Mouse (Mus musculus) myocyte (in vitro differentiated cells): ENCODE data around the gene Igf1r. TPM values are rescaled to one million over a fixed set of nuclear protein-coding genes. Genes with fewer than 3 reads are reported as not detected.

Experiments
- H3K27me3 ChIP-seq: one replicate; pipeline ENCODE4 v1.6.1; 2011; ENCODE audit not compliant: control insufficient read depth, insufficient read depth, insufficient read length
- H3K36me3 ChIP-seq: one replicate; pipeline ENCODE4 v1.6.1; 2011; ENCODE audit not compliant: control insufficient read depth, insufficient read depth
- H3K4me2 ChIP-seq: one replicate; pipeline ENCODE4 v1.6.1; 2011; ENCODE audit warnings: low read depth, control low read depth
- H3K4me3 ChIP-seq: one replicate; pipeline ENCODE4 v1.5.1; 2011; ENCODE audit warnings: mild to moderate bottlenecking, control low read depth, moderate library complexity
- H3K79me2 ChIP-seq: one replicate; pipeline ENCODE4 v1.6.1; 2011; ENCODE audit not compliant: control insufficient read depth, insufficient read depth
- H3ac ChIP-seq: one replicate; pipeline ENCODE4 v1.6.1; 2011; ENCODE audit not compliant: control insufficient read depth, insufficient read length
- CEBPB ChIP-seq: IDR thresholded peaks from 2 replicates; pipeline ENCODE4 v1.6.1; 2011; ENCODE audit warnings: mild to moderate bottlenecking, moderate library complexity; ENCODE audit not compliant: poor library complexity, insufficient read depth, severe bottlenecking
- E2F4 ChIP-seq: IDR thresholded peaks from one replicate; pipeline ENCODE4 v1.6.1; 2011; ENCODE audit warnings: mild to moderate bottlenecking, control low read depth, moderate library complexity; ENCODE audit not compliant: insufficient read depth
- MAX ChIP-seq: IDR thresholded peaks from one replicate; pipeline ENCODE4 v1.6.1; 2011; ENCODE audit warnings: low read depth, mild to moderate bottlenecking, control low read depth
- MYOD1 ChIP-seq, 3 experiments: IDR thresholded peaks; one replicate each; pipeline ENCODE4 v1.6.1; 2011; ENCODE audit warnings: control low read depth in 2 of 3, low read depth in 2 of 3, mild to moderate bottlenecking in 2 of 3, moderate library complexity in 1 of 3; ENCODE audit not compliant: insufficient read length in 2 of 3, control insufficient read depth in 1 of 3
- MYOG ChIP-seq, 3 experiments: IDR thresholded peaks; one replicate each; pipeline ENCODE4 v1.6.1; 2011; ENCODE audit warnings: control low read depth in 2 of 3, low read depth in 2 of 3, mild to moderate bottlenecking in 2 of 3; ENCODE audit not compliant: insufficient read length in 2 of 3, control insufficient read depth in 1 of 3, insufficient read depth in 1 of 3
- POLR2A ChIP-seq: IDR thresholded peaks from one replicate; pipeline ENCODE4 v1.6.1; 2011; ENCODE audit warnings: low read depth, mild to moderate bottlenecking, control low read depth, moderate library complexity; ENCODE audit not compliant: insufficient read length
- POLR2AphosphoS2 ChIP-seq: IDR thresholded peaks from one replicate; pipeline ENCODE4 v1.6.1; 2011; ENCODE audit warnings: low read depth, control low read depth; ENCODE audit not compliant: insufficient read length
- REST ChIP-seq: IDR thresholded peaks from one replicate; pipeline ENCODE4 v1.6.1; 2011; ENCODE audit warnings: mild to moderate bottlenecking, control low read depth, moderate library complexity; ENCODE audit not compliant: insufficient read depth, insufficient read length
- SRF ChIP-seq: IDR thresholded peaks from one replicate; pipeline ENCODE4 v1.6.1; 2011; ENCODE audit warnings: low read depth; ENCODE audit not compliant: control insufficient read depth, insufficient read length
- TCF12 ChIP-seq: IDR thresholded peaks from one replicate; pipeline ENCODE4 v1.6.1; 2011; ENCODE audit warnings: mild to moderate bottlenecking, control low read depth; ENCODE audit not compliant: poor library complexity, insufficient read depth, severe bottlenecking
- TCF3 ChIP-seq: IDR thresholded peaks from one replicate; pipeline ENCODE4 v1.6.1; 2011; ENCODE audit warnings: low read depth, control low read depth; ENCODE audit not compliant: insufficient read length
- USF1 ChIP-seq: IDR thresholded peaks from one replicate; pipeline ENCODE4 v1.6.1; 2011; ENCODE audit warnings: low read depth, mild to moderate bottlenecking, control low read depth, moderate library complexity
- polyA plus RNA-seq: library from polyadenylated mRNA; unstranded; fragments of >200 nt; fragmentation: generic; extraction: Trizol; gene quantifications from one replicate; pipeline ENCODE4 v1.2.1, GENCODE M21; 2012; ENCODE audit warnings: missing spikeins

Gene Igf1r
- polyA plus RNA-seq: 7.9 TPM

DNA sequence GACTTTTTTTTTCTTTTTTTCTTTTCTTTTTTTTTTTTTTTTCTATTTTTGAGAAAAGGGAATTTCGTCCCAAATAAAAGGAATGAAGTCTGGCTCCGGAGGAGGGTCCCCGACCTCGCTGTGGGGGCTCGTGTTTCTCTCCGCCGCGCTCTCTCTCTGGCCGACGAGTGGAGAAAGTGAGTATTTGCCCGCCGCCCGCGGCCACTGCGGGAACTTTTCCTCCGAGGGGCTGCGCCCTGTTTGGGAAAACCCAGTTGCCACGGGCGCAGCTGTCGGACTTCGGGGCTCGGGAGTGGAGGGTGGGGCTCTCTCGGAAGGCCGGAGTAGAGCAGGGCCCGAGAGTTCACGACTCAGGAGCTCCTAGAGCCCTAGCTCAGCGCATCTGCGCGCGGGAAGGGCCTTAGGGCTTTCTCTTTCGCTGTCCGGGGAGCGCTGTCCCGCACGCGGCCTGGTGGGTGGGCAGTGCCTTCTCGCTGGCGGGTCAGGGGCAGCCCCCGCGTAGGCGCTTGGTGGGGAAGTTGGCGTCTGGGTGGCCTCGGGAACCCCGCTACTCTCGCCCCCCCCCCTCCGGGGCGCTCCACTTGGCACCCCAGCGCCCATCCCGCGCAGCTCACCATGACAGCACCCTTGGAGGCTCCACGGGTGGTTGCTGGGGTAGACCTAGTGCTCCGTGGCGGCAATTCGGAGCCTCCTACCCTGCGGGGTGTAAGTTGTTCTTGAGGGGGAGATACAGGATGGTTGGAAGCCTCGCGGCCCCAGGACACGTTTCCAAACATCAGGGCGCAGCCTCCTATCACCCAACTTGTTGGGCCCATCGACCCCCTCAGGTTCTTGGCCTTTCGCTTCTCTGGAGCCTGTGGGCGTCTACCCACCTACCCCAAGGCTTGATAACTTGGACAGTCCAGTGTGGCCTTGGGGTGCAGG is at the start of gene Igf1r:
Igf1r (plus strand) TSS at position 51 of the 924 bp plus-strand sequence.
- Histone ChIP-seq H3K79me2 (peaks cover 48% of the 10 kb centered on the region), H3K4me2 (peak within 1 kb of the TSS; percentile 91), H3K27me3 (no peaks in the 10 kb centered on the region), H3K4me3 (peak within 1 kb of the TSS; percentile 94), H3K36me3 (no peaks in the 10 kb centered on the region), H3ac (peak within 1 kb of the TSS; percentile 96)
- no peak for TF ChIP-seq SRF
- TF ChIP-seq POLR2A: peak; percentile 18
- no peak for TF ChIP-seq POLR2AphosphoS2
- peak in 2 of 3 experiments; percentile 43 to 64 for TF ChIP-seq MYOD1 (IDR thresholded peaks at IDR 0.05; ENCODE audit: control insufficient read depth in 1 of 3, insufficient read length in 2 of 3, low read depth in 2 of 3)
- TF ChIP-seq MAX: no peak
- no peak for TF ChIP-seq E2F4
- TF ChIP-seq MYOG (IDR thresholded peaks at IDR 0.05; ENCODE audit: control insufficient read depth in 1 of 3, insufficient read depth in 1 of 3, insufficient read length in 2 of 3, low read depth in 2 of 3): peak in 2 of 3 experiments; percentile 59 to 89
- no peak for TF ChIP-seq REST
- TF ChIP-seq TCF3: no peak
- no peak for TF ChIP-seq USF1
- TF ChIP-seq CEBPB: no peak
- TF ChIP-seq TCF12: no peak

DNA sequence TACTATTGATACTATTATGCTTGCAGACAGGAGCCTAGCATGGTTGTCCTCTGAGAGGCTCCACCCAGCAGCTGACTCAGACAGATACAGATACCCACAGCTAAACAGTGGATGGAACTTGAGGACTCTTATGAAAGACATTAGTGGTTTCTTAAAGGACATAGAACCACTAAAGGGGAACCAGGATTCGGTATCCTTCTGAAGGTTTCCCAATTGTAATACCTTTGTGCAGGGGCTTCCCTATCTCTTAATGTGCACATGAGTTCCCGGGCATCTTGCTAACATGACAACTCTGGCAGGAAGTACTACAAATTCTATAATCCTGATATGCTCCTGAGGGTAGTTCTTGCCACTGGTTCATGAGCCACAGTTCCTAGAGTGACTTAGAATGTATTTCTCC is 46.3 kb upstream of the Igf1r start:
- TF ChIP-seq REST (no peak), POLR2A (no peak), SRF (no peak), USF1 (no peak), E2F4 (no peak), MYOG (IDR thresholded peaks at IDR 0.05; ENCODE audit: control insufficient read depth in 1 of 3, insufficient read depth in 1 of 3, insufficient read length in 2 of 3, low read depth in 2 of 3) (no peak), MAX (no peak), POLR2AphosphoS2 (no peak), TCF3 (no peak), MYOD1 (IDR thresholded peaks at IDR 0.05; ENCODE audit: control insufficient read depth in 1 of 3, insufficient read length in 2 of 3, low read depth in 2 of 3) (no peak), TCF12 (no peak), CEBPB (no peak)
- H3K36me3 ChIP-seq: no peaks in the 10 kb centered on the region
- H3K79me2 ChIP-seq: no peaks in the 10 kb centered on the region
- H3K4me3 ChIP-seq: no peak overlapping the region
- no peaks in the 10 kb centered on the region for H3K27me3 ChIP-seq
- no peak overlapping the region for H3K4me2 ChIP-seq
- H3ac ChIP-seq: no peak overlapping the region

DNA sequence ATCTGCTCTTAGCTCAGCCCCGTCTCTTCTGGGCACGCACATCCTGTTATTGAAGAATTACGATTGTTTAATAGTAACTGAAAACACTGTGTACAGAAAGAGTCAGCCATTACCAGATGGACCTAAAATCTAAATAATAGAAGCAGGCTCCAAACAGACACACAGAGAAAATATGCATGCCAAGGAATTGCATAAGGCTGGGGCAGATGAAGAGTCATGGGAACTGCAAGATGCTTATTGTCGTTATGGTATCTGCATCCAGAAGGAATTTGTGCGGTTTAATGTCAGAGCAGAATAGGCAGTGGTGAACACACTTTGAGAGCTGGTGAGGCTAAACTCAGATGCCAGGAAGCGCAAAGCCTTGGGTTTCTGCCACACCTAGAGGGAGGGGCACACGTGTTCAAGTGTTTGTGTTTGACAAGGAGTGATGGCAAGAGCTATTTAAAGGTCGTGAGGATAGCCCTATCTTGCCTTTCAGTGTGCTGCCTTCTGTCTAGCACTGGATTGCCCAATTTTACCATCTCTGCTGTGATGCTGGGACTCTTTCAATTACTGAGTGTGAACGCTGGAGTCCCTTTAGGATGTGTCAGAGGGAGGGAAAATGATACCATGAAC is 44.7 kb upstream of the Igf1r start:
- H3K36me3 ChIP-seq: no peaks in the 10 kb centered on the region
- H3K79me2 ChIP-seq: no peaks in the 10 kb centered on the region
- no peak overlapping the region for H3K4me2 ChIP-seq
- H3ac ChIP-seq: no peak overlapping the region
- H3K4me3 ChIP-seq: no peak overlapping the region
- TF ChIP-seq POLR2A: no peak
- no peaks in the 10 kb centered on the region for H3K27me3 ChIP-seq

DNA sequence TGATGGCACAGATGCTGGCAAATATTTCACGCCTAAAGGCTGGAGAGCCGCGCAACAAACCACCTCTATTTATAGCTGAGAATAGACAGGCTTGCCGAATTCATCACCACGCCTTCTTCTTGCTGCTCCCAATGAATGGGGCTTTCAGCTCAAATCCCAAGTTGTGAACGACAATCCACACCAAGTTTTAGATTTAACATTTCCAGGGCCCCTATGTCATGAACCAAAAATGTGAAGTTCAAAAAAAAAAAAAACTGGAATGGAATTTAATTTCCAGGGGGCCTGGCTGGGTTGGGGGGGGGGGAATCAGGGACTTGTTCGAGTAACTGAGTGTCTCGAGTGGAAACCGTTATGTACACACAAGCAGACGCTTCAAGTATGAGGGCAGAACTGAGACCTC is 42.1 kb upstream of the Igf1r start:
- Histone ChIP-seq H3K36me3 (no peaks in the 10 kb centered on the region), H3K4me3 (no peak overlapping the region), H3ac (no peak overlapping the region), H3K4me2 (peak overlapping the region; percentile 42), H3K27me3 (no peaks in the 10 kb centered on the region), H3K79me2 (no peaks in the 10 kb centered on the region)
- TF ChIP-seq MAX: no peak
- no peak for TF ChIP-seq REST
- no peak for TF ChIP-seq POLR2A
- TF ChIP-seq CEBPB: no peak
- no peak for TF ChIP-seq TCF3
- TF ChIP-seq SRF: no peak
- no peak for TF ChIP-seq MYOD1 (IDR thresholded peaks at IDR 0.05; ENCODE audit: control insufficient read depth in 1 of 3, insufficient read length in 2 of 3, low read depth in 2 of 3)
- no peak for TF ChIP-seq POLR2AphosphoS2
- TF ChIP-seq E2F4: no peak
- no peak for TF ChIP-seq USF1

DNA sequence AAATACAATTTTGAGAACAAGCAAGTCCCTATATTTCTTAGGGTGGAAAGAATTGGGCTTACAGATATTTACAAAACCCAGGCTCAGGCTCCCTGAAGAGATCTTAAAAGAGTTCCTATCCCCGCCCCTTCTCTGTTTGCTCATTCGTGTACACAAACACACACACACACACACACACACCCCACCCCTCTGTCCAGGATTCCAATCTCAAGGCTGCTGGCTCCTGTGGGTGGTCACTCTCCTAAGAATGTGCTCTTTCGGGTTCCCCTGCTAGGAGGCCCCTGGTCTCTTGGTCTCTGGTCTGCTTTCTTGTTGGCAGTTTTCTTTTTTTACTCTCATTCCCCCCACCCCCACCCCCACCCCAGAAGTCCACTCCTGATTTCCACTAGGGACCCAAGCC is 41.7 kb upstream of the Igf1r start:
- H3K36me3 ChIP-seq: no peaks in the 10 kb centered on the region
- H3K27me3 ChIP-seq: no peaks in the 10 kb centered on the region
- H3K79me2 ChIP-seq: no peaks in the 10 kb centered on the region
- H3K4me2 ChIP-seq: peak overlapping the region; percentile 42
- no peak overlapping the region for H3ac ChIP-seq
- no peak overlapping the region for H3K4me3 ChIP-seq
- TF ChIP-seq MYOD1 (IDR thresholded peaks at IDR 0.05; ENCODE audit: control insufficient read depth in 1 of 3, insufficient read length in 2 of 3, low read depth in 2 of 3) (no peak), E2F4 (no peak), REST (no peak), POLR2A (no peak), TCF12 (no peak), SRF (no peak), MYOG (IDR thresholded peaks at IDR 0.05; ENCODE audit: control insufficient read depth in 1 of 3, insufficient read depth in 1 of 3, insufficient read length in 2 of 3, low read depth in 2 of 3) (no peak), MAX (no peak), POLR2AphosphoS2 (no peak)
